Mouse (Mus musculus) liver, postnatal 0 days (tissue): ENCODE data around the gene Cnot6. TPM values are rescaled to one million over a fixed set of nuclear protein-coding genes. Genes with fewer than 3 reads are reported as not detected.

ENCODE experiments used
- ATAC-seq: fragments of 200-750 bp; cut with Nextera tagmentation; 2 replicates; pipeline ENCODE4 v1.8.0; 2017; ENCODE audit warnings: mild to moderate bottlenecking, moderate library complexity
- DNase-seq: peaks from one replicate; pipeline ENCODE4 v3.0.0-alpha.2; 2016
- H3K27ac ChIP-seq: fragments of 300-500 bp; sonication (generic); 2 replicates; pipeline ENCODE4 v1.5.1; 2014; ENCODE audit warnings: antibody characterized with exemption, moderate library complexity, mild to moderate bottlenecking, low read depth
- H3K27me3 ChIP-seq: fragments of 300-500 bp; sonication (generic); 2 replicates; pipeline ENCODE4 v1.6.1; 2014; ENCODE audit warnings: low read length, control low read depth, mixed read lengths; ENCODE audit not compliant: insufficient read depth
- H3K36me3 ChIP-seq: fragments of 300-500 bp; sonication (generic); replicated peaks from 2 replicates; pipeline ENCODE4 v1.6.1; 2014; ENCODE audit warnings: mild to moderate bottlenecking, control low read depth, low read length, moderate library complexity, mixed read lengths; ENCODE audit not compliant: insufficient read depth
- H3K4me1 ChIP-seq: fragments of 300-500 bp; sonication (generic); 2 replicates; pipeline ENCODE4 v1.6.1; 2014; ENCODE audit warnings: antibody characterized with exemption, mild to moderate bottlenecking, control low read depth; ENCODE audit not compliant: insufficient read depth
- H3K4me2 ChIP-seq: fragments of 300-500 bp; sonication (generic); 2 replicates; pipeline ENCODE4 v1.6.1; 2014; ENCODE audit warnings: low read depth, mild to moderate bottlenecking, low read length, moderate library complexity, mixed read lengths
- H3K4me3 ChIP-seq: fragments of 300-500 bp; sonication (generic); 2 replicates; pipeline ENCODE4 v1.5.1; 2014; ENCODE audit warnings: low read depth, low read length
- H3K9ac ChIP-seq: fragments of 300-500 bp; sonication (generic); replicated peaks from 2 replicates; pipeline ENCODE4 v1.6.1; 2014; ENCODE audit warnings: mild to moderate bottlenecking, moderate library complexity
- H3K9me3 ChIP-seq: fragments of 300-500 bp; sonication (generic); 2 replicates; pipeline ENCODE4 v1.6.1; 2016; ENCODE audit warnings: mild to moderate bottlenecking, control low read depth, low read length, mixed read lengths
- CTCF ChIP-seq: sonication (generic); IDR thresholded peaks from 2 replicates; pipeline ENCODE4 v1.5.1; 2016; ENCODE audit warnings: antibody characterized with exemption, low read depth
- EP300 ChIP-seq: IDR thresholded peaks from 2 replicates; pipeline ENCODE4 v1.6.1; 2016; ENCODE audit warnings: antibody characterized with exemption, low read depth, mild to moderate bottlenecking
- WGBS: fragments of 180-500 bp; shearing (Covaris S2); extraction: QIAGEN DNeasy Blood & Tissue Kit; methylation state at CpG from one replicate; pipeline ENCODE4 v1.1.7; 2014; ENCODE audit not compliant: insufficient replicate concordance; 5-methylcytosine and 5-hydroxymethylcytosine counted together
- polyA plus RNA-seq: library from polyadenylated mRNA; unstranded; fragments of >200 nt; fragmentation: Nextera tagmentation; extraction: Ambion mirVana; gene quantifications from 2 replicates; pipeline ENCODE4 v1.2.1, GENCODE M21; 2015

Cnot6 gene
- polyA plus RNA-seq, 1 experiment from 2014 or later: 18.1 TPM

DNA sequence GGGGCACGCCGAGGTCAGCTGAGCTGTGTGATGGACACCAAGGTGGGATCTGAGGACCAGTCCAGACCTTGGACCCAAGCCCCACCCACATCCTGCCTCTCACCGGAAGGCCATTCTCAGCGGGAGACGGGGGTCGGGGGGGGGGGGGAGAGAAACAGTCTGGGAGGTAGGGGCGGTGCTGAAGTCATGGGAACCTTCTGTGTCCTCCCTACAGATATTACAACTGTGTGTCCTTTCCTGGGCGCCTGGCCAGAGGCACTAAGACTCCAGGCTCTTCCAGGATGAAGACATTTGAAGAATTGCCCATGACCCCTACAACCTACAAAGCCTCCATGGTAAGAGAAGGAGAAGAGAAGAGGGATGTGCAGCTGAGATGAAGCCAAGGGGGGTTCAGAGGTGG, 66.8 kb downstream of the Cnot6 start:
- TF ChIP-seq CTCF (no peak), EP300 (no peak)
- DNase-seq (no peak), ATAC-seq (no peak)
- Histone ChIP-seq H3K4me1 (peaks cover 3% of the 10 kb centered on the region), H3K9ac (no peak overlapping the region), H3K9me3 (no peaks in the 10 kb centered on the region), H3K27me3 (no peaks in the 10 kb centered on the region), H3K36me3 (no peaks in the 10 kb centered on the region), H3K4me3 (no peak overlapping the region), H3K27ac (no peak overlapping the region), H3K4me2 (no peak overlapping the region)
- 33% methylated on average over 6 of the region's 8 CpGs for WGBS

DNA sequence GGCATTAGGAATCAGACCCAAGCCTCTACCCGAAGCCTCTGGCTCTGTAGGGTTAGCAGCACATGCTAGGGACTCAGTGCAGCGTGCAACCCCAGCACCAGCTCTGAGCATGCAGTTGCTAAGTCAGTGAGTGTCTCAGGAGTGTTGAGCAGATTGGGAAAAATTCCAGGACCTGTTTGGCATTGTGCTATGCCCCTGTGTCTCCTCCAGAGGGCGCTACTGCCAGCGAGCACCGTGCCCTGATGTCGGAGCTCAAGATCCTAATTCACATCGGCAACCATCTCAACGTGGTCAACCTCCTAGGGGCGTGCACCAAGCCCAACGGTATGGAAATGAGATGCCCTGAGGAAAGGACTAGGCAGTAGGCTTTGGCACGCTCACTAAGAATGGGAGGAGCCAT, 76.1 kb downstream of the Cnot6 start:
- WGBS: 19% methylated on average over 11 of the region's 11 CpGs
- no peak overlapping the region for H3K4me2 ChIP-seq
- peaks cover 5% of the 10 kb centered on the region; the same call in 1 of the 2 replicates for H3K4me1 ChIP-seq
- H3K4me3 ChIP-seq: no peak overlapping the region
- no peaks in the 10 kb centered on the region for H3K9me3 ChIP-seq
- no peaks in the 10 kb centered on the region for H3K36me3 ChIP-seq
- no peak overlapping the region for H3K27ac ChIP-seq
- peaks cover 22% of the 10 kb centered on the region for H3K27me3 ChIP-seq
- DNase-seq: no peak
- H3K9ac ChIP-seq: no peak overlapping the region
- no peak for TF ChIP-seq EP300
- TF ChIP-seq CTCF: peak; percentile 66
- ATAC-seq: no peak

DNA sequence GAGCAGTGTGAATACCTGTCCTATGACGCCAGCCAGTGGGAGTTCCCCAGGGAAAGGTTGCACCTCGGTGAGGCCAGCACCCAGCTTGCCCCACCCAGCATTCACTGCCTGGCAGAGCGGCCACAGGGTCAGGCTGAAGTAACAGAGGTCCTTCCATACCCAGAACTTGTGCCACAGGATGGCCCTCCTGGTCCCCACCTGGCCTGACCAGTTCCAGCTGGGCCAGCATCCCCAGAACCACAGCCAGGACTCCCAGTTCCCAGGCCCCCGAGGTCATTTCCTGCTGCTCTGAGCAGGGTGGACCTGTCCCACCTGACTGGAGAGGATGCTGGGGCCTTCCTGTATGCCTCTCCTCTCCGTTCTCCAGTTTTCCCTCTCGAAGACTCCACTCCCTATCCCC, 76.9 kb downstream of the Cnot6 start:
- H3K36me3 ChIP-seq: no peaks in the 10 kb centered on the region
- H3K4me1 ChIP-seq: peaks cover 5% of the 10 kb centered on the region; the same call in 1 of the 2 replicates
- H3K27ac ChIP-seq: no peak overlapping the region
- TF ChIP-seq EP300 (no peak), CTCF (no peak)
- H3K9ac ChIP-seq: no peak overlapping the region
- 58% methylated on average over 6 of the region's 6 CpGs for WGBS
- no peaks in the 10 kb centered on the region for H3K9me3 ChIP-seq
- no peak overlapping the region for H3K4me3 ChIP-seq
- ATAC-seq (no peak), DNase-seq (no peak)
- H3K27me3 ChIP-seq: peaks cover 22% of the 10 kb centered on the region
- no peak overlapping the region for H3K4me2 ChIP-seq

DNA sequence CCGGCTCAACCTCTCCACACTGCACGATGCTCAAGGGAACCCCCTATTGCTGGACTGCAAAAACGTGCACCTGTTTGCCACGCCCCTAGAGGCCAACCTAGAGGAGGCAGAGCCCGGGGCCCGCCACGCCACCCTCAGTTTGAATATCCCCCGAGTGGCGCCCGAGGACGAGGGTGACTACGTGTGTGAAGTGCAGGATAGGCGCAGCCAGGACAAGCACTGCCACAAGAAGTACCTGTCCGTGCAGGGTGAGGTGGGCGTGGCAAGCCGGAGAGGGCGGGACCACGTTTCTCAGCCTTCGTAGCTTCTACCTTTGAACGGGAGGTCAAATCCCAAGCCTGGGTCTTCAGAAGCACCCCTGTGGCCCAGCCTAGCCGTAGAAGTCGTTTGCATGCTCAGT, 78.4 kb downstream of the Cnot6 start:
- Histone ChIP-seq H3K4me1 (peaks cover 5% of the 10 kb centered on the region; the same call in 1 of the 2 replicates), H3K27ac (no peak overlapping the region), H3K9me3 (no peaks in the 10 kb centered on the region), H3K4me2 (peak overlapping the region; percentile 48), H3K9ac (no peak overlapping the region), H3K4me3 (no peak overlapping the region; the same call in 1 of the 2 replicates), H3K36me3 (no peaks in the 10 kb centered on the region), H3K27me3 (peaks cover 22% of the 10 kb centered on the region)
- WGBS: 38% methylated on average over 22 of the region's 22 CpGs
- no peak for ATAC-seq
- no peak for DNase-seq
- TF ChIP-seq CTCF (no peak), EP300 (no peak)

DNA sequence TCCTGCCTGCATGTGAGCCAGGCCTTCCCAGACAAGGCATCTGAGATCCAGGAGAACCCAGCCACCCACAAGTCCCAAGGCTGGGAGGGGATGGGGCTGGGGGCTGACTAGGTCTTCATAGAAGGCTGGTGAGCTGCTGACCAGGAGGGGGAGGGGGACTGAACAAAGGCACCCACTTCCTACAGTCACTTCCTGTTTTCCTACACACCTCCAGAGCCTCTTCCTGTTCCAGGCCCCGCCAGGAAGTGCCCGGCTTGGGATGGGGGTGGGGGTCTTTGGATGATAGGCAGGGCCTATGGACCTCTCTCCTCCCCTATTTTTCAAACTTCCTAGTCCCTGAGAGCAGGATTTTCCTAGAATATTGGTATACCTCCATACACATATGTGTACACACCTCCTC, 80.3 kb downstream of the Cnot6 start:
- Histone ChIP-seq H3K36me3 (no peaks in the 10 kb centered on the region), H3K9me3 (no peaks in the 10 kb centered on the region), H3K4me3 (no peak overlapping the region), H3K27ac (no peak overlapping the region), H3K27me3 (peaks cover 22% of the 10 kb centered on the region), H3K4me1 (peaks cover 5% of the 10 kb centered on the region; the same call in 1 of the 2 replicates), H3K4me2 (no peak overlapping the region), H3K9ac (no peak overlapping the region)
- TF ChIP-seq CTCF (no peak), EP300 (no peak)
- DNase-seq: no peak
- ATAC-seq: peak; percentile 21; the same call in 1 of the 2 replicates
- WGBS: 55% methylated on average over 2 of the region's 2 CpGs

DNA sequence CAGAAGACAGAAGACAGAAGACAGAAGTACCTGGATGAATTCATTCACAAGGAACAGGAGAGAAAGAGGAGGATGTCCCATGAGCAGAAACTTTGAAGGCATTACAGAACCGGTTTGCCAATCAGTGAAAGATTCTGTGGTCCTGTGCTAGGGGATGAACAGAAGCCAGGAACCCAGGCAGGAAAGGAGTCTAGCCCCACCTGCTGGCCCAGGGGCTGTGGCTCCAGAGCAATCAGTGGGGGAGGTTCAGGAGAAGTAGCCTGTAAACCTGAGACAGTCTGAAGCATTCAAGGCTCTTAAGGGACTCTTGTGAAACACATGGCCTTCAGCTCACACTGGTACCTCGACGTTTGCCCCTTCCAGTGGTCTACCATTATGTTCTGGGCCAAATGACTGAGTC, 81.4 kb downstream of the Cnot6 start:
- 20% methylated on average over 3 of the region's 3 CpGs for WGBS
- peak; percentile 60 for TF ChIP-seq CTCF
- no peak for TF ChIP-seq EP300
- no peak overlapping the region for H3K4me2 ChIP-seq
- peaks cover 19% of the 10 kb centered on the region for H3K27me3 ChIP-seq
- H3K4me3 ChIP-seq: no peak overlapping the region
- peaks cover 5% of the 10 kb centered on the region; the same call in 1 of the 2 replicates for H3K4me1 ChIP-seq
- no peak overlapping the region for H3K9ac ChIP-seq
- no peak overlapping the region for H3K27ac ChIP-seq
- H3K36me3 ChIP-seq: no peaks in the 10 kb centered on the region
- DNase-seq (peak; percentile 36), ATAC-seq (no peak)
- no peaks in the 10 kb centered on the region for H3K9me3 ChIP-seq

DNA sequence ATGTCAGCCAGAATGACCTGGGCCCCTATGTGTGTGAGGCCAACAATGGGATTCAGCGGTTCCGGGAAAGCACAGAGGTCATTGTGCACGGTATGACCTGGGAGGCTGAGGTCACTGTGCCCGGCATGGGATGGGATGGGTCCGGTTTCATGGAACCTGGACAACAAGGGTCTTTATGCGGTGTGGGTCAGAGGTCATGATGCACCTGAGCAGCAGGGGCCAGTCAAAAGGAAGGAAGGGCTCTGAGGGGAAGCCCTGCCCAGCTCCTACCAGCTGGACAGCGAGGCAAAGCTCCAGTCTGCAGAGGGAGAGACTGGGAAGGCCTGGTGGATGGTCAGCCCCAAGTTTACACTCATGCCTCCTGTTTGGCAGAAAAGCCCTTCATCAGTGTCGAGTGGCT, 85.8 kb downstream of the Cnot6 start:
- Histone ChIP-seq H3K4me3 (no peak overlapping the region), H3K4me1 (0 out of 2 replicates have a peak, but pooled peaks cover 3% of the 10 kb centered on the region), H3K9ac (no peak overlapping the region), H3K27ac (no peak overlapping the region), H3K4me2 (no peak overlapping the region), H3K9me3 (no peaks in the 10 kb centered on the region), H3K36me3 (no peaks in the 10 kb centered on the region), H3K27me3 (no peaks in the 10 kb centered on the region)
- DNase-seq: no peak
- TF ChIP-seq EP300 (no peak), CTCF (no peak)
- ATAC-seq: no peak
- WGBS: 73% methylated on average over 8 of the region's 8 CpGs
